In genomic region chr12:103616860-103617261, GRCm38 (mm10) we compare ENCODE assay signal across 1 mouse cellular context.
A peak's percentile ranks its signal among the peaks of the same experiment; 100 is the strongest.
TF ChIP-seq lines count a peak whose summit lies in the region.

No protein-coding gene starts in this region.

TF ChIP-seq in MEL, 35 proteins besides CTCF, POLR2A, EP300 and RAD21 (continued from another document):
- TF ChIP-seq JUND (IDR thresholded peaks at IDR 0.05; ENCODE audit: low read depth, low read length): peak; percentile 30; the same call in 1 of the 2 replicates
- peak; percentile 88 for TF ChIP-seq TBP (IDR thresholded peaks at IDR 0.05; ENCODE audit: low read depth, low read length)
- TF ChIP-seq SMC3 (IDR thresholded peaks at IDR 0.05; ENCODE audit: low read depth, low read length): no peak
- peak; percentile 82 for TF ChIP-seq MXI1 (IDR thresholded peaks at IDR 0.05; ENCODE audit: low read depth, low read length)
- 0 out of 2 replicates have a peak, but pooled peaks have one; percentile 55 for TF ChIP-seq ZMIZ1 (IDR thresholded peaks at IDR 0.05; ENCODE audit: low read depth, low read length)
- TF ChIP-seq MAZ (IDR thresholded peaks at IDR 0.05; ENCODE audit: low read depth, low read length): peak; percentile 43; the same call in 1 of the 2 replicates
- peak; percentile 68 for TF ChIP-seq CHD2 (IDR thresholded peaks at IDR 0.05; ENCODE audit: low read length)
- TF ChIP-seq POLR2AphosphoS5 (IDR thresholded peaks at IDR 0.05; ENCODE audit: borderline replicate concordance, low read depth, low read length): no peak
- TF ChIP-seq SIN3A (IDR thresholded peaks at IDR 0.05; ENCODE audit: low read length): peak; percentile 88
- peak; percentile 83 for TF ChIP-seq MYC (IDR thresholded peaks at IDR 0.05; ENCODE audit: low read depth, low read length)
